Mouse (Mus musculus) midbrain, embryonic 11.5 days (tissue): ENCODE measurements around the gene Mpi. TPM values are rescaled to one million over a fixed set of nuclear protein-coding genes. Genes with fewer than 3 reads are reported as not detected.

Experiments used
- ATAC-seq: fragments of 200-750 bp; cut with Nextera tagmentation; 2 replicates; pipeline ENCODE4 v1.8.0; 2017; ENCODE audit warnings: moderate TSS enrichment, moderate library complexity; ENCODE audit not compliant: low FRiP score
- DNase-seq: peaks from one replicate; pipeline ENCODE4 v3.0.0; 2015; ENCODE audit warnings: low spot score; ENCODE audit errors: missing footprints
- H3K27ac ChIP-seq: fragments of 300-500 bp; sonication (generic); 2 replicates; pipeline ENCODE4 v1.5.1; 2014; ENCODE audit warnings: low read depth, low read length
- H3K27me3 ChIP-seq: fragments of 300-500 bp; sonication (generic); 2 replicates; pipeline ENCODE4 v1.6.1; 2014; ENCODE audit warnings: mild to moderate bottlenecking, low read length, moderate library complexity, mixed read lengths; ENCODE audit not compliant: control insufficient read depth, insufficient read depth
- H3K36me3 ChIP-seq: fragments of 300-500 bp; sonication (generic); 2 replicates; pipeline ENCODE4 v1.6.1; 2014; ENCODE audit warnings: mild to moderate bottlenecking, low read length, moderate library complexity, mixed read lengths; ENCODE audit not compliant: control insufficient read depth, insufficient read depth
- H3K4me1 ChIP-seq: fragments of 300-500 bp; sonication (generic); 2 replicates; pipeline ENCODE4 v1.6.1; 2014; ENCODE audit warnings: low read length; ENCODE audit not compliant: control insufficient read depth, insufficient read depth
- H3K4me2 ChIP-seq: fragments of 300-500 bp; sonication (generic); 2 replicates; pipeline ENCODE4 v1.6.1; 2014; ENCODE audit warnings: mild to moderate bottlenecking, moderate library complexity
- H3K4me3 ChIP-seq: fragments of 300-500 bp; sonication (generic); 2 replicates; pipeline ENCODE4 v1.5.1; 2014; ENCODE audit warnings: low read depth, low read length
- H3K9ac ChIP-seq: fragments of 300-500 bp; sonication (generic); 2 replicates; pipeline ENCODE4 v1.6.1; 2014; ENCODE audit warnings: low read length
- H3K9me3 ChIP-seq: fragments of 300-500 bp; sonication (generic); 2 replicates; pipeline ENCODE4 v1.6.1; 2016; ENCODE audit warnings: low read length; ENCODE audit not compliant: control insufficient read depth
- WGBS: fragments of 180-500 bp; shearing (Covaris S2); extraction: QIAGEN DNeasy Blood & Tissue Kit; methylation state at CpG from one replicate; pipeline ENCODE4 v1.1.7; 2014; 5-methylcytosine and 5-hydroxymethylcytosine counted together
- polyA plus RNA-seq: library from polyadenylated mRNA; unstranded; fragments of >200 nt; fragmentation: Nextera tagmentation; extraction: Ambion mirVana; gene quantifications from 2 replicates; pipeline ENCODE4 v1.2.1, GENCODE M21; 2014

Mpi gene
- polyA plus RNA-seq, 1 experiment from 2014 or later = 49.8 TPM

DNA sequence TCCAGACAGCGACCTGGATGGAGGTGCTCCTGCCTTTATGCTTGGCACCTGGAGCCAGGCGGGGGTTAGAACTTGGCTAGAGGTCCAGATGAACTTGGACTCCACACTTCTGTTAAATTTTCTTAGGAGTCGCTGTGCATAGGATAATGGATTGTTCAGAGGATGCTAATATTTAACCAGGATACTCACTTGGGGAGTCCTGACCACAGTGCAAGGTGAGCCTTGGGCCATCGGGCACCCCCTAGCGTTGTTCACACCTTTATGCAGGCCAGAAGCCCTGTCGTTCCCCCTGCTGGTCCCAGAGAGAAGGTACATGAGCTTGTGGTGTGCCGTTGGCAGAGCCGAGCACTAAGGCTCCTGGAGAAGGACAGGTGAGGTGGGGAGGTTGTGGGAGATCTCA, 14.3 kb upstream of the Mpi start:
- no peak for ATAC-seq
- no peak overlapping the region for H3K9ac ChIP-seq
- no peak for DNase-seq
- H3K4me1 ChIP-seq = peaks cover 2% of the 10 kb centered on the region
- H3K27ac ChIP-seq = no peak overlapping the region
- no peaks in the 10 kb centered on the region for H3K9me3 ChIP-seq
- H3K4me2 ChIP-seq = no peak overlapping the region
- peaks cover 8% of the 10 kb centered on the region; the same call in 1 of the 2 replicates for H3K36me3 ChIP-seq
- WGBS = 58% methylated on average over 8 of the region's 8 CpGs
- no peaks in the 10 kb centered on the region for H3K27me3 ChIP-seq
- H3K4me3 ChIP-seq = no peak overlapping the region

DNA sequence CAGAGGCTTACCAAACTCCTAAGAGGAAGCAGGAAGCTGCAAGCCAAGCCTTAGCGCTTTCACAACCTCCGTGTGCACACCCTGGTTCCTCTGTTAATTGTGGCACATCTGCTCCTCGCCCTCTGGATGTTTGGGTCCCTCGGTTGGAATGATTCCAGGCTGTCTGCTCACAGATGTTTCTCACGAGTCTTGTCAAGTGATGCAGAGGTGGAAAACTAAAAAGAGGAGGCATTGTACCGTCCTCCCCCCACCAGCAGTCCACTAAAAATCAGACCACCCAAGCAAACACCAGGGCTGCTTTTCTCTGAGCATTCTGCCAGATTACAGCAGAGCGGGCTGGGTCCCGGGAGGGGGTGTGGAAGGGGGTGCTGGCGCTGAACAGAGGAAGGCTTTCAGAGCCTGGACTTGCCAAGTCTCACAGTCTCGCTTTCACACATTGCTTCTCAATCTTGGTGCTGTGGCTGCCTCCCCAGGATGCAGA, 13.2 kb upstream of the Mpi start:
- DNase-seq (no peak), ATAC-seq (no peak)
- no peak overlapping the region for H3K4me3 ChIP-seq
- no peak overlapping the region for H3K27ac ChIP-seq
- WGBS = 70% methylated on average over 10 of the region's 10 CpGs
- H3K9me3 ChIP-seq = no peaks in the 10 kb centered on the region
- H3K36me3 ChIP-seq = peaks cover 8% of the 10 kb centered on the region; the same call in 1 of the 2 replicates
- no peaks in the 10 kb centered on the region for H3K27me3 ChIP-seq
- H3K9ac ChIP-seq = no peak overlapping the region
- H3K4me2 ChIP-seq = no peak overlapping the region
- peaks cover 8% of the 10 kb centered on the region for H3K4me1 ChIP-seq

DNA sequence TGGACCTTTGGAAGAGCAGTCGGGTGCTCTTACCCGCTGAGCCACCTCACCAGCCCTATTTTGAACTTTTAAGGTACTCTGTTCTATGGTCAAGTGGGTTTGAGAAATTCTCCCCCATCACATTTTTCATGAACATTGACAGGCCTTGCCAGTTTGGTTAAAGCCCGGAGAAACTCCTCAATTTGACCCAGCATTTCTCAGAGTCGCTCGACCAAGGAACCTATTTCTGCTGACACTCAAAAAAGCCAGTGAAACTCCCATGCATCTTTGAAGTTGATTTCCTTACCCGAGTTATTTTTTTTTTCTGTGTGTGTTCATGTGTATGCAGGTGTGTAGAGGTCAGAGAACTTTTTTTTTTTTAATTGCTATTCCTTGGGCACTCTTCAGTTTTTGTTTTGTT, 12.0 kb upstream of the Mpi start:
- no peak overlapping the region for H3K27ac ChIP-seq
- no peaks in the 10 kb centered on the region for H3K9me3 ChIP-seq
- H3K36me3 ChIP-seq = peaks cover 8% of the 10 kb centered on the region; the same call in 1 of the 2 replicates
- no peak overlapping the region for H3K4me2 ChIP-seq
- no peak overlapping the region for H3K9ac ChIP-seq
- 93% methylated on average over 6 of the region's 6 CpGs for WGBS
- peaks cover 8% of the 10 kb centered on the region for H3K4me1 ChIP-seq
- no peak for ATAC-seq
- no peaks in the 10 kb centered on the region for H3K27me3 ChIP-seq
- no peak overlapping the region for H3K4me3 ChIP-seq
- no peak for DNase-seq

DNA sequence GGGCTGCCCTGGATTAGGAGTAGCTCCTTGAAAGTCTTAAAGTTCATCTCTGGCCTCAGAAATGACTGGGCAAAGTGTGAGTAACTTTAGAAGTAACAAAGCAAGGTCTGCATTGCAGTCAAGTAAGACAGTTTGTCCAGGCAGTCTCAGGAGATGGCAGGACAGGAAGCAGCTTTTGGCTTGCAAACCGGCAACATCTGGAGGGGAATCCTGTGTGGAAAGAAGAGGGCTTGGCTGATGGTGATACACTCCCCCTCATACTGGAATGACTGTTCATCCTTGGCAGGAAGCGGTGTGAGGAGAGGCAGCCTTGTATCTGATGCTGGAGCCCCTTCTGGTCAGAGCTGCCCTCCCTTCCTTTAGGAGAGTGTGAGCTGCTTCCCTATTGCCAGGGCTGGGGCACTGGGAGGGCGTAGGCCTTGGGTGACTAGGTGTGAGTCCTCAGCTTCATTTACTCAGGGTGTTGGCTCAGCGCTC, 10.4 kb upstream of the Mpi start:
- Histone ChIP-seq H3K4me3 (no peak overlapping the region), H3K27me3 (no peaks in the 10 kb centered on the region), H3K4me2 (no peak overlapping the region), H3K9ac (no peak overlapping the region), H3K36me3 (no peaks in the 10 kb centered on the region), H3K27ac (no peak overlapping the region), H3K9me3 (no peaks in the 10 kb centered on the region), H3K4me1 (peaks cover 8% of the 10 kb centered on the region)
- ATAC-seq (no peak), DNase-seq (no peak)
- 82% methylated on average over 4 of the region's 4 CpGs for WGBS

DNA sequence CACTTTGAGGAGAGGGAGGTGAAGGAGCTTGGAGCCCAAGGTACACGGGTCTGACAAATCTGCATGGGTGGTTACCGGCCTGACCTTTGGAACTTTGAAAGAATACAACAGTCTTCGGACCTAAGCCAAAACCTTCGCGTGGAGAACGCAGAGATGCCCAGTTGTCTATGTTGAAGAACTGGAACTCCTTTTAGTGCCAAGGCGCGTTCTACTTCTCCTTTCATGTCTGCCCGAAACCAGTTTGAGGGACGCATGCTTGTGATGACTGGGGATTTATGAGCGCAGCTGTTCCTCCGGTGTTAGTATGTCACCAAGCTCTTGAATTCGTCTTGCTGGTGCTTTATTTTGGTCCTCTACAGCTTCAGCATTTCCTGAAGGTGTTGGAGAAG, 9.1 kb upstream of the Mpi start:
- DNase-seq (no peak), ATAC-seq (no peak)
- 85% methylated on average over 13 of the region's 13 CpGs for WGBS
- no peaks in the 10 kb centered on the region for H3K27me3 ChIP-seq
- H3K27ac ChIP-seq = no peak overlapping the region
- H3K4me1 ChIP-seq = peaks cover 8% of the 10 kb centered on the region
- H3K9ac ChIP-seq = peak overlapping the region; percentile 79; the same call in 1 of the 2 replicates
- H3K4me2 ChIP-seq = peak overlapping the region; percentile 81
- peak overlapping the region; percentile 74 for H3K4me3 ChIP-seq
- H3K36me3 ChIP-seq = no peaks in the 10 kb centered on the region
- no peaks in the 10 kb centered on the region for H3K9me3 ChIP-seq

DNA sequence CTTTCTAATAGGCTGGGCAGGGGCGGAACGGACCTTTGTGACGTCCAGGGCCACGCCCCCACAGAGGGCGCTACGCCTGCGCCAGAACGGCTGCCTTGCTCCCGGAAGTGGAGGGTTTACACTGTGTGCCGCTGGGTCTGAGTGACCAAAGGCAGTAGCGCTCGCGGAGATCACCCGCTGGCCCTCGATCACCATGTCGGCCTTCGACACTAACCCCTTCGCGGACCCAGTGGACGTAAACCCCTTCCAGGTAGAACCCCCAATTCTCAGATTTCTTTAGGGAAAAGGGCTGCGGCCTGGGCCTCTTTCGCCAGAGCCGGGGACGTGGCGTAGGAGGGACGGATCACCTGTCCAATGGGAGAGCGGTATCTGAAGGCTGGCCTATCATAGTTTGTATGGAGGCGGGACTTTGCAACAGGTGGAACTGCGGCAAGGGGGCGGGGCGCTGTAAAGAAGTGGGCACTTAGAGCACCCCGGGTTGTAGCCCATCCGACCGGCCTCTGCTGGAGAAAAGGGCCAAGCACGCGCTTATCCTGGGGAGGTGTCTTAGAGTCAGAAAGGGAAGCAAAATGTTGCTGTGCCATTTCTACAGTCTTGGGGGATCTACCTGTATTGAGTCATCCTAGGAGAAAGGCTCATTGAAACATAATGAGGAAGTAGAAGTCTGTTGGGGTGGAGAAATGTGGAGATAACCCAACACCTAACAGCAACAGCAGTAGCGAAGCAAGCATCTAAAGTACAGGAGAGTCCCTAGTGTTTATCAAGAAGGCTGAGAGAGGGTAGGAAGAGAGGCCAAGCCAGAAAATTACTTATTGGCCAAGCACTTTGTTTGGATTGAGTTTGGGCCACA, 8.5 kb upstream of the Mpi start, which contains the start of gene Scamp2:
TSS of gene Scamp2 (plus strand) at position 83 of the 850 bp plus-strand sequence.
- peaks cover 8% of the 10 kb centered on the region for H3K4me1 ChIP-seq
- ATAC-seq = peak; percentile 100
- H3K9me3 ChIP-seq = no peaks in the 10 kb centered on the region
- H3K36me3 ChIP-seq = no peaks in the 10 kb centered on the region
- peak within 1 kb of the TSS; percentile 81 for H3K4me2 ChIP-seq
- no peaks in the 10 kb centered on the region for H3K27me3 ChIP-seq
- peak within 1 kb of the TSS; percentile 42; the same call in 1 of the 2 replicates for H3K27ac ChIP-seq
- peak; percentile 99 for DNase-seq
- peak within 1 kb of the TSS; percentile 79 for H3K9ac ChIP-seq
- peak within 1 kb of the TSS; percentile 74 for H3K4me3 ChIP-seq
- WGBS = 1% methylated on average over 37 of the region's 37 CpGs

DNA sequence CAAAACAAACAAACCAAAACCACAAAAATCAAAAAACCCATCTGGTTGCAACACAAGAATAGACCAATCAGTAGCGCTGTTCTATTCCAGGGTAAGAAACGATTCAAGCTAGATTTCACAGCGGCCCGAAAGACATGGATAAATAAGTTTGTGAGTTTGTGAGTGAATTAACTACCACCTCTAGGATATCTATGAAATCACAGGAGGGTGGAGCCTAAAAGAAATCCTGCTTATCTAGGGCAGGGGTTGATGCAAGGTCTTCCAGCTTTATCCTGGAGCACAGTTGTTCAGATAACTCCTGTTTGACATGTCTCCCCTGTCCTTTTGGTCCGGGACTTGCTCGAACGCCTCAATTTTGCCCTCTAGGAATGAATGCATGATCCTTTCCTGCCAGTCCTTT, 7.7 kb upstream of the Mpi start:
- no peak for ATAC-seq

DNA sequence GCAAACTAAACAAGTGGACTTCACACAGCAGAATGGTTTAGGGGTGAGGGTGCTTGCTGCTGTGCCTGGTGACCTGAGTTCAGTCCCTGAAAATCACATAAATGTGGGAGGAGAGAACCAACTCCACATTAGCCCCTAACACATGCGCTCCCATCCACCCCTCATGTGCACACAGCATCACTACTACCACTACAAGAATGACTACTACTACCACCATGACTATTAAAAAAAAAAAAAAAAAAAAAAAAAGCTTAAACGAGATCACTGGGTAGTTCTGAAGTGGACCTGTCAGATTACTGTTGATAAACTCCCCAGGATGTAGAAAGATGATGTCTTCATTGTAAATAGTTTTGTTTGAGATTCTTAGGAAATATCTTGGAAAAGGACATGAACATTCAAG, 7.0 kb upstream of the Mpi start:
- Histone ChIP-seq H3K4me1 (peaks cover 8% of the 10 kb centered on the region), H3K4me3 (no peak overlapping the region), H3K27me3 (no peaks in the 10 kb centered on the region), H3K27ac (no peak overlapping the region), H3K36me3 (no peaks in the 10 kb centered on the region), H3K4me2 (no peak overlapping the region), H3K9ac (no peak overlapping the region), H3K9me3 (no peaks in the 10 kb centered on the region)
- 79% methylated on average over 2 of the region's 2 CpGs for WGBS
- no peak for DNase-seq
- ATAC-seq = no peak

More for the DNA sequence above, 7.7 kb upstream of the Mpi start:
- Histone ChIP-seq H3K36me3 (no peaks in the 10 kb centered on the region), H3K4me1 (peaks cover 8% of the 10 kb centered on the region), H3K4me3 (peak overlapping the region; percentile 74), H3K27me3 (no peaks in the 10 kb centered on the region), H3K9ac (peak overlapping the region; percentile 79), H3K9me3 (no peaks in the 10 kb centered on the region), H3K27ac (peak overlapping the region; percentile 42; the same call in 1 of the 2 replicates), H3K4me2 (peak overlapping the region; percentile 81)
- WGBS = 30% methylated on average over 7 of the region's 7 CpGs
- DNase-seq = no peak

DNA sequence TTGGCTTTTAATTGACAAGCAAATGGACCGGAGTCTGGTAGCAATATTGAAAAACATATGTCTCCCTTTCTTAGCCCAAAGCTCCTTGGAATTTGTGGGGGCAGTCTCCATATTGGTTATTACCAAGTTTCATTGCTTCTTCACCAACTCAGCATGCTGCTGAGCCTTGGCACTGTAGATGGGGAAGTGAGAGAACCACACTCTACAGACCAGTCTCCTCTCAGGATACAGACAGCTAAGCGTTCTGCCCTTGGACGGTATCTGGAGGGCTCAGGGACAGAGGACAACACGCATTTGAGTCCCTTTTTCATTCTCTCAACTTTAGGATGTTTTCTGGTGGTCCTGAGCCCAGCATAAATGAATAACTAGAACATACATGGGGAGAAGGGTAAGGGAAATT, 6.1 kb upstream of the Mpi start:
- ATAC-seq = no peak

More for the DNA sequence above, 6.1 kb upstream of the Mpi start:
- DNase-seq = no peak
- no peaks in the 10 kb centered on the region for H3K36me3 ChIP-seq
- H3K4me3 ChIP-seq = no peak overlapping the region
- H3K9ac ChIP-seq = no peak overlapping the region
- H3K4me2 ChIP-seq = no peak overlapping the region
- peaks cover 8% of the 10 kb centered on the region for H3K4me1 ChIP-seq
- no peaks in the 10 kb centered on the region for H3K9me3 ChIP-seq
- H3K27me3 ChIP-seq = no peaks in the 10 kb centered on the region
- WGBS = 81% methylated on average over 4 of the region's 4 CpGs
- H3K27ac ChIP-seq = no peak overlapping the region
